Mouse (Mus musculus): ENCODE results near the gene Rpl5.
A peak's percentile ranks its signal among the peaks of the same experiment; 100 is the strongest.

The Rpl5 gene

GRCm38 (mm10) chr5:107942941-107943340 is 42.6 kb downstream of the Rpl5 start:
- DNase-seq (ENCODE audit: inconsistent ontology term): no peak

DNA sequence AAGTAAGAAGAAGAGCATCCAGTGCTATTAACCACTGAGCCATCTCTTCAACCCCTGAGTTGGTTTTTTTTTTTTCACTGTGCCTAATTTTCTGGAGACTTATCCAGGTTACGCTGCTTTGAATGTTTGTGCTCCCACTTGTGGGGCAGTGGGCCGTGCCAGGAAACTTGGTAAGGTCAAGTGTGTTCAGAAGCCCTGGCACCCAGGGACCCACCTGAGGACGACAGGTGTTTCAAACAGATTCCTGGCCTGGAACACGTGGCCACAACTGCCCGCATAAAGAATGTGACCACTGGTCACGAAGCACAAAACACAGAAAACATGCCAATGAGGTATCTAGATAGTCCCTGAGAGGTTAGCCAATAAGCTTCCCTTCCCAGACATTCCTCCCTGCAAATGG is 43.2 kb downstream of the Rpl5 start:
- no peak for DNase-seq (ENCODE audit: inconsistent ontology term)

DNA sequence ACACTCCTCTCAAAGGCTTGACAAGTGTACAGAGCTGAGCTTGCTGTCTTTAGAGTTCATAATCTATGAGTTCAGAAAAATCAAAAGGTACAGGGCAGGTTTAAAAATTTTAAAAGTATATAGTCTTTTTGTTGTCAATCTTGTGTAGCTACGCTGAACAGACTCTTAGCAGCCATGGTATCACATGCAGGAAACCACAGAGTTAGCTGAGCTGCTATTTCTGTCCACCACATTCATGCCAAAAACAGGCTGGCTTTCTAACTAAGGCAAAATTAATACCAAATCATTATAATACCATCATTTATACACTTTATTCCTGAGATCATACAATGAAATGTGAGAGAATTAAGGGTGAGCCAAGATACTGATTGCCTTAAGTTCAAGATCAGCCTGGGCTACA is 46.2 kb downstream of the Rpl5 start:
- DNase-seq (ENCODE audit: inconsistent ontology term): no peak

DNA sequence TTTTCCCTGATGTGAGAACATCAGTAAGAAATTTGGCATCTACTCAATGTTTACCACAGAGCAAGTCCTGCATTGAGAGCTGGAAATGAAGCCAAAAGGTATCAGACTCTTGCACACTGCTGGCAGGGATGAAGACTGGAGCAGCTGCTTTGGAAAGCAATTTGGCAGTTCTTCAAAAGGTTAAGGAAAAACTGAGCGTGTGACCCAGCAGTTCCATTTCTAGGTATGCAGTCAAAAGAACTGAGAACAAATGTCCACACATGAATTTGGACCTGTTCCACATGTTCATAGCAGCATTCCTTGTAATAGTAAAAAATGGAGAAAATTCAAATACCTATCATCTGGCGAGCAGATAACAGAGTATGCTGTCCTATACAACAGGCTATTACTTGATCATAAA is 47.2 kb downstream of the Rpl5 start:
- peak; percentile 88 for DNase-seq (ENCODE audit: inconsistent ontology term)

DNA sequence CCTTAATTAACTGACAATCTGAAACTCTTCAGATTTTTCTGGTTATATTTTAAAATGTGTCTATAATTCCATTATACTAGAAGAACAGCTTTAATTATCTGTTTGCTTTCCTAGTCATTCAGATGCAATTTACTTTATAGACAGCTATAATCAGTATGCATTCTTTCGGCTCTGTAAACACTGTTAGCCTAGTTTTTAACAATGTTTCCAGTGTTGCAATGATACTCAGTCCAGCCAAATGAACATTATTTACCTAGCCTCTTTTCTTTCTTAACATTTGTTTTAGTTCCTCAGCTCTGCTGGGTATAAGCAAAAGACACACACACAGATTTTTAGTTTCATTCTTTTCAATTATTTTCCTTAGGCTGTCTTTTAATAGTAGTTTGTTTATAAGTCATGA is 48.6 kb downstream of the Rpl5 start:
- peak; percentile 36 for DNase-seq (ENCODE audit: inconsistent ontology term)

GRCm38 (mm10) chr5:107949607-107950006 is 49.3 kb downstream of the Rpl5 start:
- no peak for DNase-seq (ENCODE audit: inconsistent ontology term)

GRCm38 (mm10) chr5:107950643-107951042 is 50.3 kb downstream of the Rpl5 start:
- no peak for DNase-seq (ENCODE audit: inconsistent ontology term)
